Mouse (Mus musculus) midbrain, embryonic 16.5 days (tissue): ENCODE results near the gene Aox2. TPM values are rescaled to one million over a fixed set of nuclear protein-coding genes. Genes with fewer than 3 reads are reported as not detected.
A peak's percentile ranks its signal among the peaks of the same experiment; 100 is the strongest.

Source experiments
- ATAC-seq: fragments of 200-750 bp; cut with Nextera tagmentation; 2 replicates; pipeline ENCODE4 v1.8.0; 2017; ENCODE audit warnings: moderate TSS enrichment
- H3K27ac ChIP-seq: fragments of 300-500 bp; sonication (generic); 2 replicates; pipeline ENCODE4 v1.5.1; 2014; ENCODE audit warnings: mild to moderate bottlenecking, low read length, mixed read lengths
- H3K27me3 ChIP-seq: fragments of 300-500 bp; sonication (generic); 2 replicates; pipeline ENCODE4 v1.6.1; 2014; ENCODE audit warnings: low read depth, low read length, mixed read lengths; ENCODE audit not compliant: control insufficient read depth, insufficient read depth
- H3K36me3 ChIP-seq: fragments of 300-500 bp; sonication (generic); 2 replicates; pipeline ENCODE4 v1.6.1; 2014; ENCODE audit warnings: mild to moderate bottlenecking, low read length, moderate library complexity, mixed read lengths; ENCODE audit not compliant: control insufficient read depth, insufficient read depth
- H3K4me1 ChIP-seq: fragments of 300-500 bp; sonication (generic); 2 replicates; pipeline ENCODE4 v1.6.1; 2014; ENCODE audit warnings: mild to moderate bottlenecking, low read length, mixed read lengths; ENCODE audit not compliant: control insufficient read depth, insufficient read depth
- H3K4me2 ChIP-seq: fragments of 300-500 bp; sonication (generic); 2 replicates; pipeline ENCODE4 v1.6.1; 2014; ENCODE audit warnings: mild to moderate bottlenecking, low read length, mixed read lengths
- H3K4me3 ChIP-seq: fragments of 300-500 bp; sonication (generic); 2 replicates; pipeline ENCODE4 v1.5.1; 2014; ENCODE audit warnings: low read depth, mild to moderate bottlenecking, low read length, moderate library complexity, mixed read lengths
- H3K9ac ChIP-seq: fragments of 300-500 bp; sonication (generic); 2 replicates; pipeline ENCODE4 v1.6.1; 2014; ENCODE audit warnings: low read depth, low read length, mixed read lengths
- H3K9me3 ChIP-seq: fragments of 300-500 bp; sonication (generic); replicated peaks from 2 replicates; pipeline ENCODE4 v1.6.1; 2014; ENCODE audit warnings: mild to moderate bottlenecking, low read length, mixed read lengths; ENCODE audit not compliant: control insufficient read depth, poor library complexity, severe bottlenecking
- WGBS: fragments of 180-500 bp; shearing (Covaris S2); extraction: QIAGEN DNeasy Blood & Tissue Kit; methylation state at CpG from one replicate; pipeline ENCODE4 v1.1.7; 2014; 5-methylcytosine and 5-hydroxymethylcytosine counted together
- polyA plus RNA-seq: library from polyadenylated mRNA; unstranded; fragments of >200 nt; fragmentation: Nextera tagmentation; extraction: Ambion mirVana; gene quantifications from 2 replicates; pipeline ENCODE4 v1.2.1, GENCODE M21; 2015

Aox2 gene
- polyA plus RNA-seq, 1 experiment from 2014 or later: 0.03 TPM

- 80% methylated on average over 4 of the region's 4 CpGs for WGBS
- Histone ChIP-seq H3K27ac (no peak overlapping the region), H3K27me3 (no peaks in the 10 kb centered on the region), H3K36me3 (no peaks in the 10 kb centered on the region), H3K4me1 (no peaks in the 10 kb centered on the region), H3K9me3 (no peaks in the 10 kb centered on the region), H3K4me3 (no peak overlapping the region), H3K4me2 (no peak overlapping the region), H3K9ac (no peak overlapping the region)
- no peak for ATAC-seq
Observed at GRCm38 (mm10) chr1:58280381-58280780, 2.3 kb downstream of the Aox2 start.

GRCm38 (mm10) chr1:58280939-58281624 is 3.0 kb downstream of the Aox2 start:
- Histone ChIP-seq H3K27ac (no peak overlapping the region), H3K9ac (no peak overlapping the region), H3K4me2 (no peak overlapping the region), H3K4me1 (no peaks in the 10 kb centered on the region), H3K4me3 (no peak overlapping the region), H3K36me3 (no peaks in the 10 kb centered on the region), H3K27me3 (no peaks in the 10 kb centered on the region), H3K9me3 (no peaks in the 10 kb centered on the region)
- 72% methylated on average over 13 of the region's 13 CpGs for WGBS
- no peak for ATAC-seq

GRCm38 (mm10) chr1:58281625-58281988 is 3.5 kb downstream of the Aox2 start:
- Histone ChIP-seq H3K4me3 (no peak overlapping the region), H3K4me1 (no peaks in the 10 kb centered on the region), H3K36me3 (no peaks in the 10 kb centered on the region), H3K9me3 (no peaks in the 10 kb centered on the region), H3K27me3 (no peaks in the 10 kb centered on the region), H3K9ac (no peak overlapping the region), H3K4me2 (no peak overlapping the region), H3K27ac (no peak overlapping the region)
- no peak for ATAC-seq
- 68% methylated on average over 4 of the region's 4 CpGs for WGBS

GRCm38 (mm10) chr1:58284505-58284904 is 6.4 kb downstream of the Aox2 start:
- no peaks in the 10 kb centered on the region for H3K36me3 ChIP-seq
- no peaks in the 10 kb centered on the region for H3K4me1 ChIP-seq
- no peaks in the 10 kb centered on the region for H3K9me3 ChIP-seq
- ATAC-seq: no peak
- WGBS: 58% methylated on average over 7 of the region's 7 CpGs
- H3K9ac ChIP-seq: no peak overlapping the region
- no peaks in the 10 kb centered on the region for H3K27me3 ChIP-seq
- H3K27ac ChIP-seq: no peak overlapping the region
- H3K4me3 ChIP-seq: no peak overlapping the region
- H3K4me2 ChIP-seq: no peak overlapping the region

DNA sequence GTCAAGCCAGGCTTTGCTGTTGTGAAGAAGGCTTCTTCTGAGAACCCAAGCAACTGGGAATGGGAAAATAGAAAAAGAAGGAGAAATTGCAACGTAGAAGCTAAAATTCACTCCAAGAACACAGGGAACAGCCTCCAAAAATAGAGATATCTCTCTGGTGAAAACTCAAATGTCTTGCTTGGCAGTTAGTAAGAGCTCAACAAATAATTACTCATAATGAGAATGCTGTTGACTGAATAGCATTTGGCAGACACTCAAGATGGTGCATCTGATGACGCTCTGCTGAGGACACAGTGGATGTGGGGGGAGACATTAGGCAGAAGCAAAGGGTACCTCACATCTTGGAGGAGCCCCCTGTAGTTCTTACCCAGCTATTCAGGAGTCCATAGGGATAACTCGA is 10.0 kb downstream of the Aox2 start:
- Histone ChIP-seq H3K9me3 (no peaks in the 10 kb centered on the region), H3K27ac (no peak overlapping the region), H3K27me3 (no peaks in the 10 kb centered on the region), H3K9ac (no peak overlapping the region), H3K4me1 (no peaks in the 10 kb centered on the region), H3K4me3 (no peak overlapping the region), H3K36me3 (no peaks in the 10 kb centered on the region), H3K4me2 (no peak overlapping the region)
- 86% methylated on average over 3 of the region's 3 CpGs for WGBS
- no peak for ATAC-seq

DNA sequence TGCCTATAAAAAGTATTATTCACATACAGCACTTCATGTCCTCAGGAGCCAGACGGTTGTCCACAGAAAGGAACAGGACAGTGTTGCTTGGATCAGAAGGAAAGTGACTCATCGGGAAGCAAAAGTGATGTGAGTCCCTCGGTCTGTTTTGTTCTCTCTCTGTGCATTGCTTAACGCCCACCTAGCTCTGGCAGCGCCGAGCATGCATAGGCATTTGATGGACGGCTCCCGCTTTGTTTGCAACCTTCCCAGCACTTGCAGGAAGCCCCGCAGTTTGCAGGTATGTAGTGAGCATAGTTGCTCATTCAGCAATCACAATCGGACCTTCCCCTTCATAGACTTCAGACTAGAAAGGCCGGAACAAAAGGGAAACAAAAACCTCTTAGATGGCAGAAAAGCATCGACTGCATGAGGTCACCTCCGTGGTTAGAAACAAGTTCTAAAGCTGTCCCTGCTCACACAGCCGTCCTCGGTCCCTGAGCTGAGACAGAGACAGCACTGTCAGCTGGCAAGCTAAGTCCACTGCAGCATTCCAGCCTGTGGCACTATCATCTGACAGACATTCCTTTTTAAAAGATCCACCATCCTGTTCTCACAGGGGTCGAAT is 11.8 kb downstream of the Aox2 start:
- H3K9ac ChIP-seq: no peak overlapping the region
- no peaks in the 10 kb centered on the region for H3K4me1 ChIP-seq
- H3K27me3 ChIP-seq: no peaks in the 10 kb centered on the region
- no peak overlapping the region for H3K4me3 ChIP-seq
- no peaks in the 10 kb centered on the region for H3K9me3 ChIP-seq
- 37% methylated on average over 16 of the region's 16 CpGs for WGBS
- H3K36me3 ChIP-seq: no peaks in the 10 kb centered on the region
- no peak; the same call in 1 of the 2 replicates for ATAC-seq
- no peak overlapping the region for H3K4me2 ChIP-seq
- H3K27ac ChIP-seq: no peak overlapping the region

DNA sequence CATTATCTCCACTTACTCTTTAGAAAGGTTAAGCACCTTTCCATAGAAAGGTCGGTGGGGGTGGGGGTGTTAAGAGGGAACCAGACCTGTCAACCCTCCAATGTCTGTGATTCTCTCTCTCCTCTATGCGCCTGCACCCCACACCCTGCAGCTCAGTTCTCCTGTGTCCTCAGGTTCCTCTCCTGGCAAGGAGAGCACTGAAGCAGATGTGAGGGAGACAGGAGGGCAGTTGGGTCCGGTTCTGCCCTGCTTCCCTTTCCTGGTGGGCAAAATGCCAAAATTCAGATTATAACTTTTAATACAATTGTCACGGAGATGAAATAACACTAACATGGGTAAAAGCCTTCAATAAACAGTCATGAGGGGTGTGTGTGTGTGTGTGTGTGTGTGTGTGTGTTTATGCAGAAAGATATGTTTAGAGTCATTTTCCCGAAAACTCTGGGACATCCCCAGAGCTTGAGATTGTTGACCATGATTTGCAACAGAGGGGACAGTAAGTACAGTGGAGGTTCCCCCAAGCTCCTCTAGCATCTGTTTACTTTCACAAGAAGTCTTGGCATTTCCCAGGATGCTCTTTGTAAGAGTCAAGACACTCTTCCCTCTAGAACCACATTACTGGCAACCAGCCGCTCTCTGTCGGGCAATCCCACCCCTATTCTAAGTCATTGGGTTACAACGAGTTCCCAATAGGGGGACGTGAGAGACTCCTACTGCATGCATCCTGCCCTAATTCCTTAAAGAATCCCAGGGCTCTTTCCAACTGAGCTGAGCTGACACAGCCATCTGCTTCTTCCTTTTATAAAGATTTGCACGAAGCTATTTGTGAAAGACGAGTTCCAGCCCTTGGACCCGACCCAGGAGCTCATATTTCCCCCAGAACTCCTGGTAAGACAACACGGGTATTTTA is 13.5 kb downstream of the Aox2 start:
- Histone ChIP-seq H3K4me1 (no peaks in the 10 kb centered on the region), H3K4me2 (no peak overlapping the region), H3K36me3 (no peaks in the 10 kb centered on the region), H3K9me3 (no peaks in the 10 kb centered on the region), H3K9ac (no peak overlapping the region), H3K27ac (no peak overlapping the region), H3K27me3 (no peaks in the 10 kb centered on the region), H3K4me3 (no peak overlapping the region)
- WGBS: 58% methylated on average over 13 of the region's 13 CpGs
- no peak for ATAC-seq

GRCm38 (mm10) chr1:58294730-58295129 is 16.6 kb downstream of the Aox2 start:
- Histone ChIP-seq H3K4me2 (no peak overlapping the region), H3K4me1 (no peaks in the 10 kb centered on the region), H3K27me3 (no peaks in the 10 kb centered on the region), H3K9me3 (no peaks in the 10 kb centered on the region), H3K4me3 (no peak overlapping the region), H3K36me3 (no peaks in the 10 kb centered on the region), H3K9ac (no peak overlapping the region), H3K27ac (no peak overlapping the region)
- whole genome bisulfite sequencing: 83% methylated on average over 5 of the region's 5 CpGs
- no peak for ATAC-seq

GRCm38 (mm10) chr1:58296278-58296677 is 18.2 kb downstream of the Aox2 start:
- no peaks in the 10 kb centered on the region for H3K4me1 ChIP-seq
- H3K27me3 ChIP-seq: no peaks in the 10 kb centered on the region
- H3K4me3 ChIP-seq: no peak overlapping the region
- ATAC-seq: peak; percentile 84
- no peaks in the 10 kb centered on the region for H3K36me3 ChIP-seq
- H3K4me2 ChIP-seq: no peak overlapping the region
- 4% methylated on average over 7 of the region's 7 CpGs for WGBS
- H3K9me3 ChIP-seq: no peaks in the 10 kb centered on the region
- H3K27ac ChIP-seq: no peak overlapping the region
- H3K9ac ChIP-seq: no peak overlapping the region
